Mouse (Mus musculus) liver, embryonic 12.5 days (tissue): Measurements from ENCODE around the gene Cit. TPM values are rescaled to one million over a fixed set of nuclear protein-coding genes. Genes with fewer than 3 reads are reported as not detected.

Source experiments
- ATAC-seq: fragments of 200-750 bp; cut with Nextera tagmentation; 2 replicates; pipeline ENCODE4 v1.8.0; 2017; ENCODE audit warnings: moderate number of reproducible peaks, mild to moderate bottlenecking, moderate library complexity
- H3K27ac ChIP-seq: fragments of 300-500 bp; sonication (generic); 2 replicates; pipeline ENCODE4 v1.5.1; 2016; ENCODE audit warnings: mild to moderate bottlenecking
- H3K27me3 ChIP-seq: fragments of 300-500 bp; sonication (generic); replicated peaks from 2 replicates; pipeline ENCODE4 v1.6.1; 2016; ENCODE audit warnings: mild to moderate bottlenecking, moderate library complexity
- H3K36me3 ChIP-seq: fragments of 300-500 bp; sonication (generic); 2 replicates; pipeline ENCODE4 v1.6.1; 2016; ENCODE audit warnings: mild to moderate bottlenecking, moderate library complexity
- H3K4me1 ChIP-seq: fragments of 300-500 bp; sonication (generic); 2 replicates; pipeline ENCODE4 v1.6.1; 2016
- H3K4me2 ChIP-seq: fragments of 300-500 bp; sonication (generic); 2 replicates; pipeline ENCODE4 v1.6.1; 2016; ENCODE audit warnings: mild to moderate bottlenecking, moderate library complexity
- H3K4me3 ChIP-seq: fragments of 300-500 bp; sonication (generic); 2 replicates; pipeline ENCODE4 v1.5.1; 2016; ENCODE audit warnings: mild to moderate bottlenecking, moderate library complexity
- H3K9ac ChIP-seq: fragments of 300-500 bp; sonication (generic); 2 replicates; pipeline ENCODE4 v1.6.1; 2016; ENCODE audit warnings: mild to moderate bottlenecking, moderate library complexity
- H3K9me3 ChIP-seq: fragments of 300-500 bp; sonication (generic); replicated peaks from 2 replicates; pipeline ENCODE4 v1.6.1; 2016; ENCODE audit warnings: mild to moderate bottlenecking, moderate library complexity
- WGBS: fragments of 180-500 bp; shearing (Covaris S2); methylation state at CpG from one replicate; pipeline ENCODE4 v1.1.7; 2016; ENCODE audit not compliant: insufficient replicate concordance; 5-methylcytosine and 5-hydroxymethylcytosine counted together
- polyA plus RNA-seq: library from polyadenylated mRNA; unstranded; fragments of >200 nt; fragmentation: Nextera tagmentation; extraction: Ambion mirVana; gene quantifications from 2 replicates; pipeline ENCODE4 v1.2.1, GENCODE M21; 2016

Cit gene
- polyA plus RNA-seq, 1 experiment from 2014 or later, result 55.8 TPM

DNA sequence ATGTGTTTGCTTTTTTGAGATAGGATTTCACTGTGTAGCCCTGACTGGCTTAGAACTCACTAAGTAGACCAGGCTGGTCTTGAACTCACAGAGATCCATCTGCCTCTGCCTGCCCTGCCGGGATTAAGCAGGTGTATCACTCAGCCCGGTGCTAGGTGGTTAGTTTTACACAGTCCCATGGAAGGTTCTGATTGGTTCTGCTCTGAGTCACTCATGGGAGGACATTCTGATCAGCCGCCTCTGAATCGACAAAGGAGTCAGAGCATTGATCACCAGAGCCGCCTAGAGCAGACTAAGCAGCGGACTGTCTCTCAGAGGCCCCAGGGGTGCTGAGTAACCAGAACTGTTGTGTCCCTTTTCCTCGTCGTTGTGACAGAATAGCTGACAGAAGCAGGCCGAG is 8.6 kb downstream of the Cit start:
- H3K9me3 ChIP-seq, result no peaks in the 10 kb centered on the region
- H3K36me3 ChIP-seq, result peaks cover 97% of the 10 kb centered on the region
- peaks cover 20% of the 10 kb centered on the region for H3K4me1 ChIP-seq
- no peak overlapping the region for H3K4me2 ChIP-seq
- H3K27ac ChIP-seq, result no peak overlapping the region
- H3K4me3 ChIP-seq, result no peak overlapping the region
- 0 out of 2 replicates have a peak, but pooled peaks have one; percentile 8 for ATAC-seq
- WGBS, result 89% methylated on average over 9 of the region's 9 CpGs
- no peak overlapping the region for H3K9ac ChIP-seq
- H3K27me3 ChIP-seq, result no peaks in the 10 kb centered on the region

GRCm38 (mm10) chr5:115854370-115854769 is 9.3 kb downstream of the Cit start:
- no peak overlapping the region for H3K4me3 ChIP-seq
- peak; percentile 17; the same call in 1 of the 2 replicates for ATAC-seq
- no peak overlapping the region for H3K27ac ChIP-seq
- H3K36me3 ChIP-seq, result peaks cover 97% of the 10 kb centered on the region
- H3K4me2 ChIP-seq, result no peak overlapping the region
- no peaks in the 10 kb centered on the region for H3K27me3 ChIP-seq
- WGBS, result 70% methylated on average over 12 of the region's 12 CpGs
- peaks cover 18% of the 10 kb centered on the region for H3K4me1 ChIP-seq
- no peaks in the 10 kb centered on the region for H3K9me3 ChIP-seq
- H3K9ac ChIP-seq, result no peak overlapping the region

DNA sequence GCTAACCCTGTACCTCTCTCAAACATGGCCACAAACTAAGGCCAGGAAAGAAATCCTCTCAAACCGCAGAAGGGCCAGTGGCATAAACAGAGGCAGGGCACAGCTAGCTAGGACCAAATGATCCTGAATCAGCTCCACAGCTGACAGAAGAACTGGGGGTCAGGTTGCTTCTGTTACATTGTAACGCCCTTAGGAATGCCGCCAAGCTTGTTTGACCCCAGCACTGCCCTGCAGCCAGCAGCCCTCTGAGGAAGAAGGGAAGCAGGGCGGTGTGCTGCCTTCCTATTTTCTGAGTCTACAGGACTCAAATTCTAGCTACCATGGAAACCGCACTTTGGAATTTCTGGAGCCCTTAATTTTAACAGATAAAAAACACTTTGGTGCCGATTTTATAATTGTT is 13.6 kb downstream of the Cit start:
- H3K27ac ChIP-seq, result no peak overlapping the region
- H3K9ac ChIP-seq, result no peak overlapping the region
- H3K4me3 ChIP-seq, result no peak overlapping the region
- WGBS, result 86% methylated on average over 6 of the region's 6 CpGs
- H3K4me1 ChIP-seq, result no peaks in the 10 kb centered on the region
- no peak for ATAC-seq
- no peaks in the 10 kb centered on the region for H3K9me3 ChIP-seq
- no peak overlapping the region for H3K4me2 ChIP-seq
- H3K27me3 ChIP-seq, result no peaks in the 10 kb centered on the region
- H3K36me3 ChIP-seq, result peaks cover 97% of the 10 kb centered on the region

DNA sequence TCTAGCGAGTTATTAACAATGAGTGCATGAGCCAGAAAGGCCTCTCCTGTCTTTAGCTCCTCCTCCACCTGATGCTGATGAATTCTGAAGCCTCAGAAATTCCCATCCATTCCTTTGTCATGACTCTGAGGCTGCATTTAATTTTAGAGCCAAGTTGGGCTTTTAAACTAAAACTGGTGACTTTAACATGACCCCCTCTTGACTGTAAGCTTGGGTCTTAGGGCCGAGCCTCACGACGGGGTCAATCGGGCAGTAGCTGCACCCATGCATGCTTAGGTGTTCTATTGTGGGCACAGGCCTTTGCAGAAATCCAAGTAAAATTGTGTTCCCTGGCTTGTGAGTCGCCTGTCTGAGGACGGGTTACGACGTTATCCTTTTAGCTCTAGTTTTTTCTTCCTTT is 14.4 kb downstream of the Cit start:
- peaks cover 97% of the 10 kb centered on the region for H3K36me3 ChIP-seq
- no peaks in the 10 kb centered on the region for H3K9me3 ChIP-seq
- no peaks in the 10 kb centered on the region for H3K4me1 ChIP-seq
- H3K27ac ChIP-seq, result no peak overlapping the region
- no peak overlapping the region for H3K4me2 ChIP-seq
- no peak for ATAC-seq
- H3K4me3 ChIP-seq, result no peak overlapping the region
- no peak overlapping the region for H3K9ac ChIP-seq
- WGBS, result 88% methylated on average over 9 of the region's 9 CpGs
- H3K27me3 ChIP-seq, result no peaks in the 10 kb centered on the region

DNA sequence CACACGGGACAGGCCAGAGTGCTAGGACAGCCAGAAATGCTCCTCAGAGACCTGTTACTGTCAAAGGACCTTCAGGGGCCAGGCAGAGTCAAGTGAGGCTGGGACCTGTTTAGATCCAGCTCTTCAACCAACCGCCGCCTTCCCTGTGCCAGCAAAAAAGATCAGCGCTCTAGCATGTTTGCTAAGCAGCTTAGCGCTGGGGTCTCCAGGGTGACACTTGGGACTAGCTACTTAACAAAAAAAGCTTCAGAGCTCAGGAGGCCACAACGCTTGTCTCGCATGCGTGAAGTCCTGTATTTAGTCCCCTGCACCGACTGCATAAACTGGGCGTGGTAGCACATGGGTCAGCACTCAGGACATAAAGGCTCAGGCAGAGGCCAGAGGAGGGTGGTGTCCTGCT is 16.9 kb downstream of the Cit start:
- Histone ChIP-seq H3K4me1 (peaks cover 12% of the 10 kb centered on the region), H3K4me2 (no peak overlapping the region), H3K27ac (no peak overlapping the region), H3K9ac (no peak overlapping the region), H3K9me3 (no peaks in the 10 kb centered on the region), H3K27me3 (no peaks in the 10 kb centered on the region), H3K4me3 (no peak overlapping the region), H3K36me3 (peaks cover 100% of the 10 kb centered on the region)
- no peak for ATAC-seq
- WGBS, result 86% methylated on average over 10 of the region's 10 CpGs

GRCm38 (mm10) chr5:115862439-115862838 is 17.4 kb downstream of the Cit start:
- peaks cover 12% of the 10 kb centered on the region for H3K4me1 ChIP-seq
- H3K4me2 ChIP-seq, result no peak overlapping the region
- H3K27ac ChIP-seq, result no peak overlapping the region
- H3K27me3 ChIP-seq, result no peaks in the 10 kb centered on the region
- no peaks in the 10 kb centered on the region for H3K9me3 ChIP-seq
- 93% methylated on average over 10 of the region's 10 CpGs for WGBS
- H3K4me3 ChIP-seq, result no peak overlapping the region
- H3K36me3 ChIP-seq, result peaks cover 100% of the 10 kb centered on the region
- no peak overlapping the region for H3K9ac ChIP-seq
- no peak for ATAC-seq

- Histone ChIP-seq H3K27me3 (no peaks in the 10 kb centered on the region), H3K4me2 (no peak overlapping the region), H3K27ac (0 out of 2 replicates have a peak overlapping the region, but pooled peaks have one; percentile 1), H3K9ac (no peak overlapping the region), H3K9me3 (no peaks in the 10 kb centered on the region), H3K4me3 (no peak overlapping the region), H3K4me1 (peaks cover 20% of the 10 kb centered on the region), H3K36me3 (peaks cover 91% of the 10 kb centered on the region)
- WGBS, result 67% methylated on average over 11 of the region's 11 CpGs
- ATAC-seq, result no peak
Measured at GRCm38 (mm10) chr5:115866296-115866695, 21.2 kb downstream of the Cit start.

- Histone ChIP-seq H3K9me3 (no peaks in the 10 kb centered on the region), H3K9ac (no peak overlapping the region), H3K4me3 (no peak overlapping the region), H3K27me3 (no peaks in the 10 kb centered on the region), H3K4me2 (no peak overlapping the region), H3K36me3 (peaks cover 88% of the 10 kb centered on the region), H3K4me1 (peaks cover 23% of the 10 kb centered on the region), H3K27ac (no peak overlapping the region)
- WGBS, result 89% methylated on average over 12 of the region's 12 CpGs
- no peak for ATAC-seq
Measured at GRCm38 (mm10) chr5:115868540-115868939, 23.5 kb downstream of the Cit start.

GRCm38 (mm10) chr5:115869198-115869597 is 24.1 kb downstream of the Cit start:
- no peak for ATAC-seq

GRCm38 (mm10) chr5:115871153-115871552 is 26.1 kb downstream of the Cit start:
- peaks cover 88% of the 10 kb centered on the region for H3K36me3 ChIP-seq
- H3K9me3 ChIP-seq, result no peaks in the 10 kb centered on the region
- no peaks in the 10 kb centered on the region for H3K27me3 ChIP-seq
- H3K27ac ChIP-seq, result no peak overlapping the region
- H3K9ac ChIP-seq, result no peak overlapping the region
- ATAC-seq, result no peak
- H3K4me1 ChIP-seq, result peaks cover 11% of the 10 kb centered on the region
- no peak overlapping the region for H3K4me2 ChIP-seq
- WGBS, result 97% methylated on average over 10 of the region's 10 CpGs
- H3K4me3 ChIP-seq, result no peak overlapping the region

More at GRCm38 (mm10) chr5:115869198-115869597, 24.1 kb downstream of the Cit start:
- H3K4me1 ChIP-seq, result peaks cover 23% of the 10 kb centered on the region
- H3K27me3 ChIP-seq, result no peaks in the 10 kb centered on the region
- H3K27ac ChIP-seq, result no peak overlapping the region
- WGBS, result 85% methylated on average over 15 of the region's 15 CpGs
- no peaks in the 10 kb centered on the region for H3K9me3 ChIP-seq
- H3K9ac ChIP-seq, result no peak overlapping the region
- no peak overlapping the region for H3K4me3 ChIP-seq
- no peak overlapping the region for H3K4me2 ChIP-seq
- peaks cover 88% of the 10 kb centered on the region for H3K36me3 ChIP-seq

GRCm38 (mm10) chr5:115872106-115872505 is 27.0 kb downstream of the Cit start:
- Histone ChIP-seq H3K9me3 (no peaks in the 10 kb centered on the region), H3K4me1 (peaks cover 11% of the 10 kb centered on the region), H3K4me3 (no peak overlapping the region), H3K27ac (no peak overlapping the region), H3K27me3 (no peaks in the 10 kb centered on the region), H3K4me2 (no peak overlapping the region), H3K36me3 (peaks cover 88% of the 10 kb centered on the region), H3K9ac (no peak overlapping the region)
- ATAC-seq, result 0 out of 2 replicates have a peak, but pooled peaks have one; percentile 33
- 78% methylated on average over 11 of the region's 11 CpGs for WGBS

GRCm38 (mm10) chr5:115872956-115873355 is 27.9 kb downstream of the Cit start:
- no peak for ATAC-seq
- no peak overlapping the region for H3K9ac ChIP-seq

GRCm38 (mm10) chr5:115877425-115877824 is 32.3 kb downstream of the Cit start:
- Histone ChIP-seq H3K27ac (no peak overlapping the region), H3K9ac (no peak overlapping the region), H3K27me3 (no peaks in the 10 kb centered on the region), H3K9me3 (no peaks in the 10 kb centered on the region), H3K4me2 (no peak overlapping the region), H3K36me3 (peaks cover 95% of the 10 kb centered on the region), H3K4me1 (peaks cover 13% of the 10 kb centered on the region), H3K4me3 (no peak overlapping the region)
- ATAC-seq, result no peak
- 83% methylated on average over 6 of the region's 6 CpGs for WGBS

More at GRCm38 (mm10) chr5:115872956-115873355, 27.9 kb downstream of the Cit start:
- Histone ChIP-seq H3K4me3 (no peak overlapping the region), H3K9me3 (no peaks in the 10 kb centered on the region), H3K4me1 (peaks cover 11% of the 10 kb centered on the region), H3K36me3 (peaks cover 87% of the 10 kb centered on the region), H3K27ac (no peak overlapping the region), H3K27me3 (no peaks in the 10 kb centered on the region), H3K4me2 (no peak overlapping the region)
- 93% methylated on average over 4 of the region's 4 CpGs for WGBS
